Mouse (Mus musculus) regulatory T cell (primary cell): ENCODE results near the gene Myom1.

Experiments
- in situ Hi-C: fragments of 300-600 bp; cut with MboI, MseI; formaldehyde crosslinking; loops from one replicate; pipeline ENCODE4 v1.15.1; 2025; ENCODE audit warnings: high pct_unique_total_duplicates

Gene Myom1

GRCm38 (mm10) chr17:71014911-71015310 is 12.5 kb downstream of the Myom1 start:
- in situ Hi-C loops: no loop called here

- in situ Hi-C loops: no loop called here
These were observed 15.1 kb downstream of the Myom1 start for GRCm38 (mm10) chr17:71017457-71017998.

GRCm38 (mm10) chr17:71018151-71018550 is 15.7 kb downstream of the Myom1 start:
- in situ Hi-C loops: no loop called here

DNA sequence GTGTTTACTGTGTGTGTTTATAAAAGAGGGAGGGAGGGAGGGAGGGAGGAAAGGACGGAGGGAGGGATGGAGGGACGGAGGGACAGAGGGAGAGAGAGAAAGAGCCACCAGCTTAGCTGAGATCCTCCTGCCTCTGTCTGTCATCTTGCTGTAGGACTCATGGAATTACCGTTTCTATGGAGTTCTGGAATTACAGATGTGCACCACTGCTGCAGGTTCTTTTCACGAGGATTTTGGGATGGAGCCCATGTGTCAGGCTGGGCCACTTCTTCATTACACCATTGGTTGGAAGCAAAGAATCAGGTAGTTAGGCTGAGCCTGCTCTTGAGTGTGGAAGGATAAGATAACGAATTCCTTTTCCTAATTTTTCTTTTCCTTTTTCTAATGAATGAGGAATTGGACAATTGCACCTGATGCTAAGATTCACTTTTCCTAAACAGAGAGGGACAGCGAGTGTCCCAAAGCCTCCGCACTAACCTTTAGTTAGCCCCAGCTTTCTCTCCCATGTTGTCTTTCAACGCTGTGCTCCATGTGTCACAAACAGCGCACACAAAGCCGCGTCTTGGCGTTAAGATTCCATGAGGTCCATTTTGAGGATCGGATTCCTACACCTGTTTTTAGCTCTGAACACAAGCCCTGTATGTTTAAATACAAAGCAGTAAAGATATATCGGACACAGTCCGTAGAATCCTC is 16.3 kb downstream of the Myom1 start:
- in situ Hi-C loops: no loop called here

GRCm38 (mm10) chr17:71019309-71019655 is 16.8 kb downstream of the Myom1 start:
- in situ Hi-C loops: no loop called here

DNA sequence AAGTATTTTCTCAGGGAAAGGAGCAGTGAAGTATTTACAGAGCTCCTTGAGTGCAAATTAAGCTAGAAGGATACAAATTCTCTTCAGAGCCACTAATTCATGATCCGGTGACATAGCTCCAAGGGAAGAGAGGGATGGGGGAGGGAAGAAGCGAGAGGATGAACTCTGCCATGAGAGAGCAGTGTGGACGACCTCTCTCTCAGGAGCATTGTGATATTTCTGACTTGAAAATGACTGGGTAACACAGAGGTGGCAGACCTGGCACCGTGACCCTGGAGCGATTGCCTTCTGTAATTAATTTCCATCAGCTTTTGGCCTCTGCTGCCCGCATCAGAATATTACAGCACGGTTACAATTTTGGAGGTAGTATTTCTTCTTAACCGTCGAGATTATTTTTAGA is 17.4 kb downstream of the Myom1 start:
- in situ Hi-C loops: no loop called here

GRCm38 (mm10) chr17:71022841-71023240 is 20.4 kb downstream of the Myom1 start:
- in situ Hi-C loops: no loop called here

DNA sequence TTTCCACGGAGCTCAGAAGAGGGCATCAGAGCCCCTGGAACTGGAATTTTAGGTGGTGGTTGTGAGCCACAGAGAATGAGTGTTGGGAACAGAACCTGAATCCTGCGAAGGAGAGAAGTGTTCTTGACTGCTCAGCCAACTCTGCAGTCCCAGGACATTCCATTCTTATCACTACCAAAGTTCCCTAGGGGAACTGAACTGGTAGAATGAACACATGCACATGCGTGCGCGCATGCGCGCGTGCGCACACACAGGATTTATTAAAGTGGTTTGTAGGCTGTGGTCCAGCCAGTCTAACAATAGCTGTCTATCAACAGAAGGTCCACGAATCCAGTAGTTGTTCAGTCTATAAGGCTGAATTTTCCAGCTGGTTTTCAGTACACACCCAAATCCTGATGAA is 21.6 kb downstream of the Myom1 start:
- in situ Hi-C loops: no loop called here

DNA sequence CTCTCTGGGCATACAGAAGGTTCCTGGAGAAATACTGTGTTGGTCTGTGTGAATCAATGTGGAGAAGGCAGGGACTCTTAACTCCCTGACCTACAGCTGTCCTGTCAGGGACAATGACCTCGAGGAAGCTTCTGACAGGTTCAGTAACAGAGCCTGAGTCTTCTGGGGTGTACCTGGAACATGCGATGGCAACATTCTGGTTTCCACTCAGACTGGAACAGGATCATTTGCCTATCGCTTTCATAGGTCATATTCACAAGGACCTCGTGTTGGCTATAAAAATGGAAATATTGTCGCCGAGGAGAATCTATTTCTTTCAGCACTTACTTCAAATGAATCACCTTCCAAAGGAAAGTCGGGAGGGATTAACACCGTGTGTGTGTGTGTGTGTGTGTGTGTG is 23.5 kb downstream of the Myom1 start:
- in situ Hi-C loops: loop anchor here (25.0 kb wide), 1 partner anchor 2011 kb away; no protein-coding TSS in a partner anchor

- in situ Hi-C loops: loop anchor here (25.0 kb wide), 1 partner anchor 2010 kb away; no protein-coding TSS in a partner anchor
These were observed 24.8 kb downstream of the Myom1 start for GRCm38 (mm10) chr17:71027186-71027585.

- in situ Hi-C loops: loop anchor here (25.0 kb wide), 1 partner anchor 2005 kb away; no protein-coding TSS in a partner anchor
These were observed 30.3 kb downstream of the Myom1 start for GRCm38 (mm10) chr17:71032719-71033118.

DNA sequence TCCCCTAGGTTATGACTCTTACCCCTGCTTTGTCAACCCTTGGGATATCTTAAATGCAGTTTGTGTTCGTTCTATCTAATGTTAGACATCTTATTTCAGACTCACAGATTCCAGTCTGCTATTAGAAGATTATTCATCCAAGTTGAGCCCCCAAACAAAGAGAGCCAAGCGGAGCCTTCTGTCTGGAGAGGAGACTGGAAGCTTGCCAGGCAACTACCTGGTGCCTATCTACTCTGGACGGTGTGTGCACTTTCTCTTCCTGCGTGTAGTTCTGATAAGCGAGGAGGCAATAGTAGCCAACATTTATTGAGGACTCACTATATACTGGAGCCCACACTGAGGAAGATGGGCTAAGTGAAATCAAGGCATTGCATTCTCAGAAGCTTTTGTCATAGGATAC is 32.0 kb downstream of the Myom1 start:
- in situ Hi-C loops: loop anchor here (25.0 kb wide), 1 partner anchor 2003 kb away; no protein-coding TSS in a partner anchor

GRCm38 (mm10) chr17:71037188-71037587 is 34.8 kb downstream of the Myom1 start:
- in situ Hi-C loops: loop anchor here (25.0 kb wide), 1 partner anchor 2000 kb away; no protein-coding TSS in a partner anchor

GRCm38 (mm10) chr17:71038812-71039211 is 36.4 kb downstream of the Myom1 start:
- in situ Hi-C loops: loop anchor here (25.0 kb wide), 1 partner anchor 1998 kb away; no protein-coding TSS in a partner anchor

DNA sequence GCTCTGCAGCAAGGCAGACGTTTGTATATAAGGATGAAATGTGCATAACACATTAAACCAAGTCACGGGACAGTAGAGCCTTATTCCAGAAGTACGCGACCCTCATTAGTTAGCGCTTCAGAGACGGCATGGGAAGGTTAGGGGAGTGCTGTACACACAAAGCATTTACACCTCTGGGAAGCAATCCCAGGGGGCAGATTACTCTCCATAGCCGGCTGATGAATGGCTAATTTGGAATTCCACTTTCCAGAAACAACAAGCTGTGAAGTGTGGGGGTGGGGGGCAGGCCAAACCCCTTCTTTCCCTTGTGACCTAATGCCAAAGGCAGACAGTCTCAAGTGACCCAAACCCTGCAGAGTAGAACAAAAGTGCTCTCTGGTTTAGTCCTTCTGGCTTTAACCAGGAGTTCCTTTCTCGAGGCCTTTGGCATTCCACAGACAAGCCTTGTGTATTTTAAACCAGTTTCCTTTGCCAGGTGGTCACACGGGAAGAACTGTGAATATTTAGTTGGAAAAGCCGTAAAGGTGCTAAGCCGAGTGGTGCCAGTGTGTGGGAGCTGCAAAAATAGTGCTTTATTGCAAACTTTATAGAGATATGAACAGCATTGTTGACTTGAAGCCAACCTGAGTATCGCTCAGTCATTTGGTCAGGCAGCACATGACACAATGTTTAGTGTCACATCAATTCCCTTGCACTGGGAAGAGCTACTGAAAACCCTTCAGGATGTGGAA is 37.6 kb downstream of the Myom1 start:
- in situ Hi-C loops: loop anchor here (25.0 kb wide), 1 partner anchor 1997 kb away; no protein-coding TSS in a partner anchor

- in situ Hi-C loops: loop anchor here (25.0 kb wide), 1 partner anchor 1997 kb away; no protein-coding TSS in a partner anchor
These were observed 38.1 kb downstream of the Myom1 start for GRCm38 (mm10) chr17:71040582-71040880.

DNA sequence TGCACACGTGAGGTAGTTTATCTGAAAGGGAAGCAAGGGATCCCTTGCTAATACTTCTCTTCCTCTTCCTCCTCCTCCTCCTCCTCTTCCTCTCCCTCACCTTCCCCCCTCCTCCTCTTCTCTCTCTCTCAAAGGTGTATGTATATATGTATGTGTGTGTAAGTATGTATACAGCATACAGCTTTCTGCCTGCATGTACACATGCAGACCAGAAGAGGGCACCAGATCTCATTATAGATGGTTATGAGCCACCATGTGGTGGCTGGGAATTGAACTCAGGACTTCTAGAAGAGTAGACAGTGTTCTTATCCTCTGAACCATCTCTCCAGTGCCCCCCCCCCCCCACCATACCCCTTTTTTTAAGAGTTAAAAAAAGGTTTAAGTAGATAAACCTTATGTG is 40.2 kb downstream of the Myom1 start:
- in situ Hi-C loops: loop anchor here (25.0 kb wide), 1 partner anchor 1995 kb away; no protein-coding TSS in a partner anchor

DNA sequence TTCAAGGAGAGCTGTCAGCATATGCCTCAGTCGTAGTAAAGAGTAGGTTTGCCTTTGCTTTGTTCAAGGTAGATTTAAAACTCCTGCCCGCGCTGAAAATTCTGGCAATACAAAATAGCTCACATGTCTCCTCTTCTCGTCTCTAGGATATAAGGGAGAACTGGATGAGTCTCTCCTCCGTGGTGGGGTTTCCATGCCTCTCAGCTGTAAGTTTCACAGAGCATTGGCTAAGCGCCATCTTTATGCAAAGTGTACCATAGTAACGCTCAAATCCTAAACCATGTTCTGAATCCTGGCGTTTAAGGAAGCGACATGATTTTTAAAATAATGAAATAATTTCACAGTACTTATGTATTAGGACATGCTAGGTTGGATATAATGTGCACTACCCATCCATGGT is 43.2 kb downstream of the Myom1 start:
- in situ Hi-C loops: loop anchor here (25.0 kb wide), 1 partner anchor 1992 kb away; no protein-coding TSS in a partner anchor

DNA sequence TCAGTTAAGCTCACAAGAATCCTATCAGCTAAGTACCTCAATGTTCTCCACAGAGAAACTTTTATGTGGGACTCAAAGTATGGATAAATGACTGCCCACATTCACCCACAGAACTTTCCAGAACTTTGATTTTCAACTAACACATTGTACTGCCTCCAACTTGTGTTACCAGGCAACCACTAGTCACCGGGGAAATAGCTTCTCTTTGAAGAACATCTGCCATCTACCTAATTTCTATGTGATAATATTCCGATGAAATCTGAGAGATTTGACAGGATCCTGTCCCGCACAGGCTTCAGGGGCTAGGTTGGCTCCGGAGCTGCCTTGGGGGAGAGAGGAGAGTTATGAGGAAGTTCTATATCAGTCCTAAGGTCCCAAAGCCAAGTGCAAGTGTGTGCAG is 44.4 kb downstream of the Myom1 start:
- in situ Hi-C loops: loop anchor here (25.0 kb wide), 1 partner anchor 1990 kb away; no protein-coding TSS in a partner anchor

DNA sequence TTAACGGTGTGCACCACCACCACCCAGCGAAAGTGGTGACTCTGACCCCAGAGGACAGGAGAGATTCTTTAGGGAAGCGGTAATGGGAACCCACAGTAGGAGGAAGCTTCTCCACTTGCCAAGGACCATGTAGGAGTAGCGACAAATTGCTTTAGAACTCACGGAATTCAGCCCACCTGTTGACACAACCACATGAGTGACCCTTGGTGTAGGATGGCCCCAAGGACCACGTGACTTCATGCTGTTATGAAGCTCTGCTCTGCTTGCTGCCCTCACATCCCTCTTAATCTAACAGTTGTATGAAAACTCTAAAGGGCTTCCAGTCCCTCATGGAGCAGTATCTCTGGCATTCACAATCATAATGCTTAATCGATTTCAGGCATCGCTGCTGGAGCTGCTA is 46.9 kb downstream of the Myom1 start:
- in situ Hi-C loops: loop anchor here (25.0 kb wide), 1 partner anchor 1988 kb away; no protein-coding TSS in a partner anchor

DNA sequence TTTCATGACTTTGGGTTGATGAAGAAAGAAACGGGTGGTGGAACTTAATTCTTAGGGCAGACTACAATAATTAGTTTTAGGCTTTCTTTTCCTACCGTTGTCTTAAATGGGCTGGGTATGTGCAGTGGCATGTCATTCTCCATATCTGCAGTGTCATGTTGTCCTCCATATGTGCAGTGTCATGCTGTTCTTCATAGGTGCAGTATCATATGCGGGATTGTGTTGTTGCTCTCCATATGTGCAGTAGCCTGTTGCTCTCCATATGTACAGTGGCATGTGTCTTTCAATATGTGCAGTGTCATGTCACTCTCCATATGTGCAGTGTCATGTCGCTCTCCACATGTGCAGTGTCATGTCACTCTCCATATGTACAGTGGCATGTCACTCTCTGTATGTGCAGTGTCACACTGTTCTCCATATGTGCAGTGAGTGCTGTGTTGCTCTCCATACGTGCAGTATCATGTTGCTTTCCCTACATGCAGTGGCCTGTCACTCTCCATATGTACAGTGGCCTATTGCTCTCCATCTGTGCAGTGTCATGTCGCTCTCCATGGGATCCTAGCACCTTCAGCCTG is 50.8 kb downstream of the Myom1 start:
- in situ Hi-C loops: no loop called here
